Mouse (Mus musculus) thymus, adult 18-20 months (tissue): ENCODE measurements around the gene Wdr44.
"Not testable (repeated sequence)": the region's sequence is repeated elsewhere in the genome, so short reads cannot be mapped to it uniquely, and the experiment has no call there.

Experiments
- DNase-seq, 2 experiments: peaks; one replicate each; pipeline ENCODE4 v3.0.0; 2022; ENCODE audit warnings: mixed read lengths in 2 of 2

Wdr44 gene

GRCm38 (mm10) chrX:23692722-23693442, at the start of gene Wdr44:
TSS of gene Wdr44 (plus strand) at chrX:23693051.
- DNase-seq, result peak; percentile 87 to 92

GRCm38 (mm10) chrX:23648371-23648770, 44.5 kb upstream of the Wdr44 start:
- DNase-seq, result no peak

- DNase-seq, result no peak
Measured at GRCm38 (mm10) chrX:23662216-23662615, 30.6 kb upstream of the Wdr44 start.

- DNase-seq, result no peak
Measured at GRCm38 (mm10) chrX:23673193-23673592, 19.7 kb upstream of the Wdr44 start.

- no peak for DNase-seq
Measured at GRCm38 (mm10) chrX:23675450-23675849, 17.4 kb upstream of the Wdr44 start.

- DNase-seq, result no peak
Measured at GRCm38 (mm10) chrX:23676583-23676982, 16.3 kb upstream of the Wdr44 start.

GRCm38 (mm10) chrX:23677511-23677910, 15.3 kb upstream of the Wdr44 start:
- DNase-seq, result no peak

- no peak for DNase-seq
Measured at GRCm38 (mm10) chrX:23692336-23692721, 522 bp upstream of the Wdr44 start.

GRCm38 (mm10) chrX:23693443-23694400, 871 bp downstream of the Wdr44 start:
- no peak for DNase-seq

GRCm38 (mm10) chrX:23694588-23694987, 1.7 kb downstream of the Wdr44 start:
- DNase-seq, result no peak

- no peak for DNase-seq
Measured at GRCm38 (mm10) chrX:23695109-23695508, 2.3 kb downstream of the Wdr44 start.

GRCm38 (mm10) chrX:23697346-23697745, 4.5 kb downstream of the Wdr44 start:
- DNase-seq, result no peak

- no peak for DNase-seq
Measured at GRCm38 (mm10) chrX:23699023-23699422, 6.2 kb downstream of the Wdr44 start.

GRCm38 (mm10) chrX:23717247-23717646, 24.4 kb downstream of the Wdr44 start:
- no peak for DNase-seq

GRCm38 (mm10) chrX:23727463-23727862, 34.6 kb downstream of the Wdr44 start:
- no peak for DNase-seq

- DNase-seq, result no peak
Measured at GRCm38 (mm10) chrX:23754671-23755070, 61.8 kb downstream of the Wdr44 start.

GRCm38 (mm10) chrX:23767849-23768248, 75.0 kb downstream of the Wdr44 start:
- DNase-seq, result no peak

GRCm38 (mm10) chrX:23807125-23807524, 114.3 kb downstream of the Wdr44 start:
- no peak for DNase-seq

- DNase-seq, result no peak
Measured at GRCm38 (mm10) chrX:23810365-23810764, 117.5 kb downstream of the Wdr44 start.

GRCm38 (mm10) chrX:23813287-23813686, 120.4 kb downstream of the Wdr44 start:
- not testable (repeated sequence) for DNase-seq

GRCm38 (mm10) chrX:23822885-23823284, 130.0 kb downstream of the Wdr44 start:
- not testable (repeated sequence) for DNase-seq

GRCm38 (mm10) chrX:23823398-23824023, 130.7 kb downstream of the Wdr44 start:
- no peak for DNase-seq

GRCm38 (mm10) chrX:23833784-23834183, 140.9 kb downstream of the Wdr44 start:
- DNase-seq, result not testable (repeated sequence)
